Mouse (Mus musculus) mesoderm, embryonic 11.5 days (tissue): Measurements from ENCODE around the gene Gabarapl2.

Experiments used
- DNase-seq: peaks from one replicate; pipeline ENCODE4 v3.0.0-alpha.2; 2012; ENCODE audit warnings: low read depth, low spot score

The Gabarapl2 gene

GRCm38 (mm10) chr8:111940171-111941100, at the start of gene Gabarapl2:
Gene Gabarapl2 (plus strand): TSS chr8:111940703.
- DNase-seq: peak; percentile 97

GRCm38 (mm10) chr8:111890911-111891303, 49.6 kb upstream of the Gabarapl2 start:
- DNase-seq: no peak

GRCm38 (mm10) chr8:111891983-111892382, 48.5 kb upstream of the Gabarapl2 start:
- no peak for DNase-seq

- DNase-seq: no peak
Observed at GRCm38 (mm10) chr8:111892615-111893014, 47.9 kb upstream of the Gabarapl2 start.

GRCm38 (mm10) chr8:111894955-111895354, 45.5 kb upstream of the Gabarapl2 start:
- DNase-seq: no peak

- DNase-seq: no peak
Observed at GRCm38 (mm10) chr8:111898586-111898985, 41.9 kb upstream of the Gabarapl2 start.

- DNase-seq: peak; percentile 56
Observed at GRCm38 (mm10) chr8:111902080-111902479, 38.4 kb upstream of the Gabarapl2 start.

- no peak for DNase-seq
Observed at GRCm38 (mm10) chr8:111905500-111906121, 34.9 kb upstream of the Gabarapl2 start.

- peak; percentile 50 for DNase-seq
Observed at GRCm38 (mm10) chr8:111909621-111910450, 30.7 kb upstream of the Gabarapl2 start, which contains the start of gene Chst5. Gene Chst5 (minus strand): TSS chr8:111910447.

- DNase-seq: no peak
Observed at GRCm38 (mm10) chr8:111911572-111911971, 28.9 kb upstream of the Gabarapl2 start.

- no peak for DNase-seq
Observed at GRCm38 (mm10) chr8:111912860-111913432, 27.6 kb upstream of the Gabarapl2 start.

GRCm38 (mm10) chr8:111919663-111920062, 20.8 kb upstream of the Gabarapl2 start:
- no peak for DNase-seq

GRCm38 (mm10) chr8:111920971-111921370, 19.5 kb upstream of the Gabarapl2 start:
- DNase-seq: no peak

GRCm38 (mm10) chr8:111923383-111923804, 17.1 kb upstream of the Gabarapl2 start:
- peak; percentile 66 for DNase-seq

GRCm38 (mm10) chr8:111924976-111925375, 15.5 kb upstream of the Gabarapl2 start:
- DNase-seq: no peak

- DNase-seq: no peak
Observed at GRCm38 (mm10) chr8:111929648-111930344, 10.7 kb upstream of the Gabarapl2 start.

- DNase-seq: no peak
Observed at GRCm38 (mm10) chr8:111931721-111932120, 8.8 kb upstream of the Gabarapl2 start.

GRCm38 (mm10) chr8:111932580-111933336, 7.7 kb upstream of the Gabarapl2 start:
- peak; percentile 57 for DNase-seq

GRCm38 (mm10) chr8:111933348-111934076, 7.0 kb upstream of the Gabarapl2 start, which contains the start of gene Tmem231:
Gene Tmem231 (minus strand): TSS chr8:111933881.
- peak; percentile 95 for DNase-seq
